Mouse (Mus musculus) heart, postnatal 0 days (tissue): ENCODE results near the gene Nup210l. TPM values are rescaled to one million over a fixed set of nuclear protein-coding genes. Genes with fewer than 3 reads are reported as not detected.
A peak's percentile ranks its signal among the peaks of the same experiment; 100 is the strongest.

Experiments used
- ATAC-seq: fragments of 200-750 bp; cut with Nextera tagmentation; 2 replicates; pipeline ENCODE4 v1.8.0; 2017; ENCODE audit warnings: low read depth, moderate number of reproducible peaks, moderate library complexity; ENCODE audit not compliant: insufficient read depth
- DNase-seq: peaks from one replicate; pipeline ENCODE4 v3.0.0-alpha.2; 2016; ENCODE audit warnings: low spot score
- H3K27ac ChIP-seq: fragments of 300-500 bp; sonication (generic); 2 replicates; pipeline ENCODE4 v1.5.1; 2014; ENCODE audit warnings: low read depth, mild to moderate bottlenecking
- H3K27me3 ChIP-seq: fragments of 300-500 bp; sonication (generic); 2 replicates; pipeline ENCODE4 v1.6.1; 2014; ENCODE audit warnings: low read length, mixed read lengths; ENCODE audit not compliant: control insufficient read depth, insufficient read depth
- H3K36me3 ChIP-seq: fragments of 300-500 bp; sonication (generic); replicated peaks from 2 replicates; pipeline ENCODE4 v1.6.1; 2014; ENCODE audit warnings: low read length, mixed read lengths; ENCODE audit not compliant: control insufficient read depth, insufficient read depth
- H3K4me1 ChIP-seq: fragments of 300-500 bp; sonication (generic); 2 replicates; pipeline ENCODE4 v1.6.1; 2014; ENCODE audit warnings: antibody characterized with exemption; ENCODE audit not compliant: control insufficient read depth, insufficient read depth
- H3K4me2 ChIP-seq: fragments of 300-500 bp; sonication (generic); 2 replicates; pipeline ENCODE4 v1.6.1; 2014; ENCODE audit warnings: low read depth, mild to moderate bottlenecking, low read length, moderate library complexity
- H3K4me3 ChIP-seq: fragments of 300-500 bp; sonication (generic); 2 replicates; pipeline ENCODE4 v1.5.1; 2014; ENCODE audit warnings: low read depth, low read length
- H3K9ac ChIP-seq: fragments of 300-500 bp; sonication (generic); replicated peaks from 2 replicates; pipeline ENCODE4 v1.6.1; 2014; ENCODE audit warnings: low read depth, low read length, mixed read lengths
- H3K9me3 ChIP-seq: fragments of 300-500 bp; sonication (generic); replicated peaks from 2 replicates; pipeline ENCODE4 v1.6.1; 2016; ENCODE audit warnings: low read length; ENCODE audit not compliant: control insufficient read depth
- CTCF ChIP-seq: IDR thresholded peaks from 2 replicates; pipeline ENCODE4 v1.5.1; 2016; ENCODE audit warnings: antibody characterized with exemption, control low read depth, low read depth
- EP300 ChIP-seq: IDR thresholded peaks from 2 replicates; pipeline ENCODE4 v1.6.1; 2016; ENCODE audit warnings: antibody characterized with exemption, low read depth
- WGBS: fragments of 180-500 bp; shearing (Covaris S2); extraction: QIAGEN DNeasy Blood & Tissue Kit; methylation state at CpG from one replicate; pipeline ENCODE4 v1.1.7; 2014; 5-methylcytosine and 5-hydroxymethylcytosine counted together
- polyA plus RNA-seq: library from polyadenylated mRNA; unstranded; fragments of >200 nt; fragmentation: Nextera tagmentation; extraction: Ambion mirVana; gene quantifications from 2 replicates; pipeline ENCODE4 v1.2.1, GENCODE M21; 2015
- total RNA-seq: library from RNA; depleted of rRNA; stranded (reverse); fragments of >200 nt; gene quantifications from 2 replicates; pipeline ENCODE4 v1.2.3, GENCODE M21; 2014; ENCODE audit warnings: low replicate concordance

Gene Nup210l
- total and polyA plus RNA-seq, 2 experiments from 2014 or later: 0.04 TPM

DNA sequence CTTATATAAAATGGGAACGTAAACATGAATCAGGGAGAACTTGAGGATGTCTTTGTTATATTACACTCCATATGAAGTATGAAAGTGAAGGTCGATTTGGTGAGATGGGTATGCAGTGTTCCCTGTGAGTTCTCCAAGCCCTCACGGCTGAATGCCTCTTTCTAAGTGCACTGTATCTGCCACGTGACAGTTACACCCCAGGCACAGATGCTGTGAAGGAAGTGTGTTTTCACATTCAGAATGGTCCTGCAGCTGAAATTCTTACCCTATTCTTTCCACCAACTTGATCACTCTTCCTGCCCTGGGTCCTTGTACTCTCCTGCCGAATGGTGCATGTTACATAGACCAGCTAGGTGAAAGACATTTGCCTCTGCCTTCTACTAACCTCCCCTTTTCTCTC is 6.0 kb upstream of the Nup210l start:
- Histone ChIP-seq H3K27ac (no peak overlapping the region), H3K9me3 (no peaks in the 10 kb centered on the region), H3K9ac (no peak overlapping the region), H3K27me3 (no peaks in the 10 kb centered on the region), H3K36me3 (peaks cover 45% of the 10 kb centered on the region), H3K4me1 (no peaks in the 10 kb centered on the region), H3K4me3 (no peak overlapping the region), H3K4me2 (no peak overlapping the region)
- TF ChIP-seq EP300 (no peak), CTCF (no peak)
- ATAC-seq: no peak
- DNase-seq: no peak
- 71% methylated on average over 5 of the region's 5 CpGs for WGBS

DNA sequence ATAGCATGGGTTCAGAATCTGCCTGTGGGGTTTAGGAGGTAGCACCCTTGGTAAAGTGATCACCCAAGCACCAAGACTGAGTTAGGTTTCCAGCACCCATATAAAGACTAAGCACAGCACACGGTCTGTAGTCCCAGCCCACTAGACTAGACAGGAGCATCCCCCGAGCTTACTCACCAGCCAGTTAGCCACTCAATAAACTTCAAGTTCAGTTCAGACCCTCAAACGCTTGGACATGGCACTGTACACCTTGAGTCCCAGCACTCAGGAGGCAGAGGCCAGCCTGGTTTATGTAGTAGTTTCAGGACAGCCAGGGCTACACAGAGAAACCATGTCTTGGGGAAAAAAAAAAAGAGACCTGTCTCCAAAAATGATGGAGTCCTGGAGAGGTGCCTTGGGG is 2.9 kb upstream of the Nup210l start:
- TF ChIP-seq EP300 (no peak), CTCF (no peak)
- H3K36me3 ChIP-seq: peaks cover 32% of the 10 kb centered on the region

DNA sequence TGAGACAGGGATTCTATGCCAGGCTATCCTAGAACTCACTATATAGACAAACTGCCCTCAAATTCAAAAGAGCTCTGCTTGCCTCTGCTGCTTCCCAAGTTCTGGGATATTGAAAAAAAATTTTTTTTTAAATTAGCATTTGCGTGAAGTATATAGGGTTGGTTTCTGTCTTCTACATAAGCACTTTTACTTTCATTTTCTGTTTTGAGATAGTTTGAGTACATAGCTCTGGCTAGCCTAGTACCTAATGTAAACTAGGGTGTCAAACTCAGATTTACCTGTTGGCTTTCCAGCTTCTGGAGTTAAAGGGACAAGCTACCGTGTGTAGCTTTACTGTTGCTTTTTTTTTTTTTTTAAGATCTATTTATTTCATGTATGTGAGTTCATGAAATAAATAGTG is 2.3 kb upstream of the Nup210l start:
- no peak for DNase-seq
- Histone ChIP-seq H3K36me3 (peaks cover 29% of the 10 kb centered on the region), H3K4me2 (no peak overlapping the region), H3K27ac (no peak overlapping the region), H3K27me3 (no peaks in the 10 kb centered on the region), H3K9me3 (no peaks in the 10 kb centered on the region), H3K4me1 (no peaks in the 10 kb centered on the region), H3K9ac (no peak overlapping the region), H3K4me3 (no peak overlapping the region)
- no peak for ATAC-seq
- TF ChIP-seq CTCF: no peak
- 92% methylated on average over 2 of the region's 2 CpGs for WGBS

More for the DNA sequence above, 2.9 kb upstream of the Nup210l start:
- Histone ChIP-seq H3K9me3 (no peaks in the 10 kb centered on the region), H3K27ac (no peak overlapping the region), H3K9ac (no peak overlapping the region), H3K4me3 (no peak overlapping the region), H3K27me3 (no peaks in the 10 kb centered on the region), H3K4me1 (no peaks in the 10 kb centered on the region), H3K4me2 (no peak overlapping the region)
- WGBS: 86% methylated on average over 3 of the region's 3 CpGs
- ATAC-seq (no peak), DNase-seq (no peak)

- ATAC-seq: no peak
Observed at GRCm38 (mm10) chr3:90102239-90102638, 1.7 kb upstream of the Nup210l start.

GRCm38 (mm10) chr3:90103176-90103575 is 756 bp upstream of the Nup210l start:
- H3K9me3 ChIP-seq: no peaks in the 10 kb centered on the region
- H3K4me1 ChIP-seq: no peaks in the 10 kb centered on the region
- no peak overlapping the region for H3K9ac ChIP-seq
- H3K4me2 ChIP-seq: no peak overlapping the region
- 81% methylated on average over 2 of the region's 2 CpGs for WGBS
- TF ChIP-seq EP300 (no peak), CTCF (no peak)
- peaks cover 22% of the 10 kb centered on the region for H3K36me3 ChIP-seq
- H3K4me3 ChIP-seq: no peak overlapping the region
- H3K27me3 ChIP-seq: no peaks in the 10 kb centered on the region
- DNase-seq: no peak
- no peak for ATAC-seq
- H3K27ac ChIP-seq: no peak overlapping the region

More at GRCm38 (mm10) chr3:90102239-90102638, 1.7 kb upstream of the Nup210l start:
- no peak overlapping the region for H3K4me2 ChIP-seq
- 83% methylated on average over 2 of the region's 2 CpGs for WGBS
- H3K9me3 ChIP-seq: no peaks in the 10 kb centered on the region
- H3K4me3 ChIP-seq: no peak overlapping the region
- no peak overlapping the region for H3K9ac ChIP-seq
- TF ChIP-seq EP300: no peak
- TF ChIP-seq CTCF: no peak
- H3K36me3 ChIP-seq: peaks cover 29% of the 10 kb centered on the region
- H3K27ac ChIP-seq: no peak overlapping the region
- no peak for DNase-seq
- no peaks in the 10 kb centered on the region for H3K4me1 ChIP-seq
- no peaks in the 10 kb centered on the region for H3K27me3 ChIP-seq

DNA sequence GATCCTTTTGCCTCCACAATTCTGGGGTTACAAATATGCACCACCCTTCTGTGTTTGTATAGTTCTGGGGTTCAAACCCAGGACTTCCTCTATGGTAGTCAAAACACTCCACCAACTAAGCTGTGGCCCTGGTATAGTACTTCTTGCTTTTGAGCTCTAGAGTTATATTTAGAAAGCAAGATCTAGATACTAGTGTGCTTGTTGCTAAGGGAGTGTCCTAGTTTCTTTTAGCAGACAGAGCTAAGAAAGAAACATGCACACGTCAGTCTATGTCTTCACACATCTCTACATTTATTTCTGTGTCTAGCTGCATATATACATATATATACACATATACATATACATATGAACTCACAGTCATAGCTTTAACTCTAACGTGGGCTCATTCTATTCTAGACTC is 7.8 kb downstream of the Nup210l start:
- peaks cover 8% of the 10 kb centered on the region for H3K4me1 ChIP-seq
- H3K27ac ChIP-seq: no peak overlapping the region; the same call in 1 of the 2 replicates
- no peaks in the 10 kb centered on the region for H3K27me3 ChIP-seq
- DNase-seq (peak; percentile 55), ATAC-seq (peak; percentile 57; the same call in 1 of the 2 replicates)
- H3K36me3 ChIP-seq: no peaks in the 10 kb centered on the region
- TF ChIP-seq EP300 (no peak), CTCF (no peak)
- WGBS: 20% methylated on average over 2 of the region's 2 CpGs
- H3K9ac ChIP-seq: no peak overlapping the region
- no peak overlapping the region for H3K4me3 ChIP-seq
- no peaks in the 10 kb centered on the region for H3K9me3 ChIP-seq
- no peak overlapping the region for H3K4me2 ChIP-seq
